Mouse (Mus musculus): ENCODE results near the gene Ankzf1.

DNA sequence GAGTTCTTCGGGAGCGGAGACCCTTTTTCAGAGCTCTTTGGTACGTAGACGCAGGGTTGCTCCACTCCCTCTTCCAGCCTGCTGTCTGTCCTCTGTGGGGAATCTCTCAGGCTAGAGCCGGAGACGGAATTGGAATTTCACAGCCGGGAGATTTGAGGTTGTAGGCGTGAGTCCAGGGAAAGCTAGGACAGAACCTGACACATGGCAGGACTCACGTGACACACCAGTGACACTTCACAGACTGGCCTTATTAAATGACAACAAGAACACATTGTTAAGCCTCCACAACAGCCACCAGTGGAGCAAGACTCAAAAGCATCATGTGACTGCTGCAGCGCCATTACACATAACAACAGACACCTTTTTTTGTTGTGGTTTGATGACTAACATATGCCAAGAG lies 47.6 kb downstream of the Ankzf1 start:
- TF ChIP-seq CTCF (IDR thresholded peaks at IDR 0.05; ENCODE audit: borderline replicate concordance, insufficient read depth, low read depth, low read length) (no peak), POLR2A (IDR thresholded peaks at IDR 0.05; ENCODE audit: borderline replicate concordance, insufficient read depth, low read length) (no peak)

All from cerebellum, adult 2 months (tissue).